Mouse (Mus musculus) hindbrain, embryonic 14.5 days (tissue): ENCODE results near the gene Tango6. TPM values are rescaled to one million over a fixed set of nuclear protein-coding genes. Genes with fewer than 3 reads are reported as not detected.

Source experiments
- polyA plus RNA-seq: library from polyadenylated mRNA; unstranded; fragments of >200 nt; fragmentation: Nextera tagmentation; extraction: Ambion mirVana; gene quantifications from 2 replicates; pipeline ENCODE4 v1.2.1, GENCODE M21; 2014

Gene Tango6
- polyA plus RNA-seq, 1 experiment from 2014 or later = 4.7 TPM

Other genes with a start within 250 kb of the Tango6 start
- gene 6030452D12Rik, start 182.5 kb upstream of the Tango6 start, polyA plus RNA-seq = not detected in 2 replicates
- gene Cdh3, start 172.2 kb upstream of the Tango6 start, polyA plus RNA-seq = 3.8 and 4.1 TPM in 2 replicates
- gene Gm10073, start 109.6 kb upstream of the Tango6 start, polyA plus RNA-seq = 5.8 and 7.5 TPM in 2 replicates
- gene Cdh1, start 79.7 kb upstream of the Tango6 start, polyA plus RNA-seq = 1.5 and 2.6 TPM in 2 replicates
- gene Has3, start 187.2 kb downstream of the Tango6 start, polyA plus RNA-seq = 1.2 and 1.7 TPM in 2 replicates
- gene Utp4, start 210.6 kb downstream of the Tango6 start, polyA plus RNA-seq = 39.6 and 46.6 TPM in 2 replicates